Mouse (Mus musculus) neural tube, embryonic 15.5 days (tissue): ENCODE measurements at regions not wholly inside any gene's neighbourhood (a gene's known extent, or its start where the extent isn't known, plus 50 kb on each side); places are given as distances from the start of the nearest gene placed in this dataset.

ENCODE experiments used
- ATAC-seq: fragments of 200-750 bp; cut with Nextera tagmentation; 2 replicates; pipeline ENCODE4 v1.8.0; 2017; ENCODE audit warnings: mild to moderate bottlenecking, moderate TSS enrichment, moderate library complexity; ENCODE audit not compliant: low FRiP score
- H3K27ac ChIP-seq: fragments of 300-500 bp; sonication (generic); replicated peaks from 2 replicates; pipeline ENCODE4 v1.5.1; 2015; ENCODE audit warnings: mild to moderate bottlenecking, inconsistent platforms
- H3K27me3 ChIP-seq: fragments of 300-500 bp; sonication (generic); replicated peaks from 2 replicates; pipeline ENCODE4 v1.6.1; 2015; ENCODE audit warnings: inconsistent platforms
- H3K36me3 ChIP-seq: fragments of 300-500 bp; sonication (generic); 2 replicates; pipeline ENCODE4 v1.6.1; 2015; ENCODE audit warnings: inconsistent platforms
- H3K4me1 ChIP-seq: fragments of 300-500 bp; sonication (generic); 2 replicates; pipeline ENCODE4 v1.6.1; 2015; ENCODE audit warnings: inconsistent platforms
- H3K4me2 ChIP-seq: fragments of 300-500 bp; sonication (generic); 2 replicates; pipeline ENCODE4 v1.6.1; 2015; ENCODE audit warnings: inconsistent platforms, mild to moderate bottlenecking, moderate library complexity
- H3K4me3 ChIP-seq: fragments of 300-500 bp; sonication (generic); replicated peaks from 2 replicates; pipeline ENCODE4 v1.5.1; 2015; ENCODE audit warnings: mild to moderate bottlenecking, inconsistent platforms
- H3K9ac ChIP-seq: fragments of 300-500 bp; sonication (generic); replicated peaks from 2 replicates; pipeline ENCODE4 v1.6.1; 2015; ENCODE audit warnings: mild to moderate bottlenecking, inconsistent platforms
- H3K9me3 ChIP-seq: fragments of 300-500 bp; sonication (generic); replicated peaks from 2 replicates; pipeline ENCODE4 v1.6.1; 2016; ENCODE audit warnings: inconsistent platforms
- WGBS: fragments of 180-500 bp; shearing (Covaris S2); methylation state at CpG from one replicate; pipeline ENCODE4 v1.1.7; 2015; ENCODE audit warnings: mixed read lengths; 5-methylcytosine and 5-hydroxymethylcytosine counted together

- Histone ChIP-seq H3K36me3 (no peaks in the 10 kb centered on the region), H3K4me3 (no peak overlapping the region), H3K27ac (no peak overlapping the region), H3K9ac (no peak overlapping the region), H3K27me3 (no peaks in the 10 kb centered on the region), H3K9me3 (no peaks in the 10 kb centered on the region), H3K4me2 (no peak overlapping the region), H3K4me1 (peaks cover 10% of the 10 kb centered on the region)
- WGBS = 73% methylated on average over 6 of the region's 6 CpGs
- ATAC-seq = no peak
Observed at GRCm38 (mm10) chr10:37079535-37079934, 59.2 kb downstream of the Marcks start.

GRCm38 (mm10) chr10:37078439-37078838 is 60.3 kb downstream of the Marcks start:
- no peak overlapping the region for H3K4me2 ChIP-seq
- no peaks in the 10 kb centered on the region for H3K9me3 ChIP-seq
- WGBS = 16% methylated on average over 5 of the region's 5 CpGs
- peaks cover 10% of the 10 kb centered on the region for H3K4me1 ChIP-seq
- H3K27ac ChIP-seq = peak overlapping the region; percentile 60
- H3K9ac ChIP-seq = no peak overlapping the region
- no peaks in the 10 kb centered on the region for H3K27me3 ChIP-seq
- H3K36me3 ChIP-seq = no peaks in the 10 kb centered on the region
- no peak; the same call in 1 of the 2 replicates for ATAC-seq
- H3K4me3 ChIP-seq = no peak overlapping the region

GRCm38 (mm10) chr10:37077741-37078140 is 61.0 kb downstream of the Marcks start:
- no peak for ATAC-seq

GRCm38 (mm10) chr10:37072834-37073233 is 65.9 kb downstream of the Marcks start:
- Histone ChIP-seq H3K4me2 (no peak overlapping the region), H3K4me1 (0 out of 2 replicates have a peak, but pooled peaks cover 3% of the 10 kb centered on the region), H3K9ac (no peak overlapping the region), H3K27ac (no peak overlapping the region), H3K36me3 (no peaks in the 10 kb centered on the region), H3K9me3 (no peaks in the 10 kb centered on the region), H3K27me3 (no peaks in the 10 kb centered on the region), H3K4me3 (no peak overlapping the region)
- peak; percentile 88 for ATAC-seq
- WGBS = 12% methylated on average over 5 of the region's 5 CpGs

More at GRCm38 (mm10) chr10:37077741-37078140, 61.0 kb downstream of the Marcks start:
- Histone ChIP-seq H3K4me2 (no peak overlapping the region), H3K4me1 (peaks cover 10% of the 10 kb centered on the region), H3K4me3 (no peak overlapping the region), H3K27ac (peak overlapping the region; percentile 60), H3K9me3 (no peaks in the 10 kb centered on the region), H3K9ac (no peak overlapping the region), H3K27me3 (no peaks in the 10 kb centered on the region), H3K36me3 (no peaks in the 10 kb centered on the region)
- 96% methylated on average over 2 of the region's 2 CpGs for WGBS

GRCm38 (mm10) chr10:37072061-37072460 is 66.7 kb downstream of the Marcks start:
- WGBS = 95% methylated on average over 5 of the region's 5 CpGs
- no peak overlapping the region for H3K4me2 ChIP-seq
- no peak overlapping the region for H3K27ac ChIP-seq
- H3K36me3 ChIP-seq = no peaks in the 10 kb centered on the region
- no peaks in the 10 kb centered on the region for H3K9me3 ChIP-seq
- no peaks in the 10 kb centered on the region for H3K4me1 ChIP-seq
- ATAC-seq = peak; percentile 5; the same call in 1 of the 2 replicates
- H3K4me3 ChIP-seq = no peak overlapping the region
- no peak overlapping the region for H3K9ac ChIP-seq
- H3K27me3 ChIP-seq = no peaks in the 10 kb centered on the region

- Histone ChIP-seq H3K9ac (no peak overlapping the region), H3K4me1 (no peaks in the 10 kb centered on the region), H3K36me3 (no peaks in the 10 kb centered on the region), H3K27me3 (no peaks in the 10 kb centered on the region), H3K9me3 (no peaks in the 10 kb centered on the region), H3K27ac (no peak overlapping the region), H3K4me3 (no peak overlapping the region), H3K4me2 (no peak overlapping the region)
- 79% methylated on average over 2 of the region's 2 CpGs for WGBS
- no peak for ATAC-seq
Observed at GRCm38 (mm10) chr10:37071420-37071819, 67.3 kb downstream of the Marcks start.
